Mouse (Mus musculus) layer of hippocampus, adult 9-10 months (tissue): ENCODE results near the gene Ghrhr.

ENCODE experiments used
- DNase-seq: peaks from one replicate; pipeline ENCODE4 v3.0.0; 2022; ENCODE audit warnings: low spot score

Ghrhr gene

GRCm38 (mm10) chr6:55353711-55354445 lies 22.2 kb upstream of the Ghrhr start:
- no peak for DNase-seq

GRCm38 (mm10) chr6:55354456-55355117 lies 21.5 kb upstream of the Ghrhr start:
- DNase-seq: no peak

- no peak for DNase-seq
Observed at GRCm38 (mm10) chr6:55355575-55355974, 20.5 kb upstream of the Ghrhr start.

GRCm38 (mm10) chr6:55356017-55356703 lies 19.9 kb upstream of the Ghrhr start:
- no peak for DNase-seq

GRCm38 (mm10) chr6:55356976-55357635 lies 19.0 kb upstream of the Ghrhr start:
- DNase-seq: no peak

- DNase-seq: no peak
Observed at GRCm38 (mm10) chr6:55357636-55358031, 18.5 kb upstream of the Ghrhr start.

GRCm38 (mm10) chr6:55358731-55359143 lies 17.4 kb upstream of the Ghrhr start:
- DNase-seq: no peak

- no peak for DNase-seq
Observed at GRCm38 (mm10) chr6:55362663-55363062, 13.4 kb upstream of the Ghrhr start.

- DNase-seq: no peak
Observed at GRCm38 (mm10) chr6:55367126-55367525, 9.0 kb upstream of the Ghrhr start.

GRCm38 (mm10) chr6:55370831-55371230 lies 5.3 kb upstream of the Ghrhr start:
- DNase-seq: no peak

- no peak for DNase-seq
Observed at GRCm38 (mm10) chr6:55376511-55376910, 416 bp downstream of the Ghrhr start.

- no peak for DNase-seq
Observed at GRCm38 (mm10) chr6:55377461-55377860, 1.4 kb downstream of the Ghrhr start.

GRCm38 (mm10) chr6:55379641-55380335 lies 3.7 kb downstream of the Ghrhr start:
- peak; percentile 47 for DNase-seq

- DNase-seq: no peak
Observed at GRCm38 (mm10) chr6:55381966-55382365, 5.9 kb downstream of the Ghrhr start.

- peak; percentile 30 for DNase-seq
Observed at GRCm38 (mm10) chr6:55383897-55384296, 7.8 kb downstream of the Ghrhr start.

GRCm38 (mm10) chr6:55384356-55384951 lies 8.4 kb downstream of the Ghrhr start:
- no peak for DNase-seq

GRCm38 (mm10) chr6:55388546-55389169 lies 12.6 kb downstream of the Ghrhr start:
- DNase-seq: no peak

GRCm38 (mm10) chr6:55389321-55389720 lies 13.2 kb downstream of the Ghrhr start:
- DNase-seq: no peak

GRCm38 (mm10) chr6:55391814-55392213 lies 15.7 kb downstream of the Ghrhr start:
- no peak for DNase-seq

GRCm38 (mm10) chr6:55392453-55392852 lies 16.4 kb downstream of the Ghrhr start:
- DNase-seq: peak; percentile 75

GRCm38 (mm10) chr6:55394854-55395253 lies 18.8 kb downstream of the Ghrhr start:
- DNase-seq: peak; percentile 30
